Mouse (Mus musculus) adrenal gland, adult (tissue): ENCODE results near the gene Ccdc114.
"Not testable (repeated sequence)": the region's sequence is repeated elsewhere in the genome, so short reads cannot be mapped to it uniquely, and the experiment has no call there.

Experiments used
- DNase-seq, 2 experiments: peaks; one replicate each; pipeline ENCODE4 v3.0.0; 2022 to 2023; ENCODE audit warnings: low spot score in 1 of 2; ENCODE audit not compliant: inconsistent age in 2 of 2

Ccdc114 gene

DNA sequence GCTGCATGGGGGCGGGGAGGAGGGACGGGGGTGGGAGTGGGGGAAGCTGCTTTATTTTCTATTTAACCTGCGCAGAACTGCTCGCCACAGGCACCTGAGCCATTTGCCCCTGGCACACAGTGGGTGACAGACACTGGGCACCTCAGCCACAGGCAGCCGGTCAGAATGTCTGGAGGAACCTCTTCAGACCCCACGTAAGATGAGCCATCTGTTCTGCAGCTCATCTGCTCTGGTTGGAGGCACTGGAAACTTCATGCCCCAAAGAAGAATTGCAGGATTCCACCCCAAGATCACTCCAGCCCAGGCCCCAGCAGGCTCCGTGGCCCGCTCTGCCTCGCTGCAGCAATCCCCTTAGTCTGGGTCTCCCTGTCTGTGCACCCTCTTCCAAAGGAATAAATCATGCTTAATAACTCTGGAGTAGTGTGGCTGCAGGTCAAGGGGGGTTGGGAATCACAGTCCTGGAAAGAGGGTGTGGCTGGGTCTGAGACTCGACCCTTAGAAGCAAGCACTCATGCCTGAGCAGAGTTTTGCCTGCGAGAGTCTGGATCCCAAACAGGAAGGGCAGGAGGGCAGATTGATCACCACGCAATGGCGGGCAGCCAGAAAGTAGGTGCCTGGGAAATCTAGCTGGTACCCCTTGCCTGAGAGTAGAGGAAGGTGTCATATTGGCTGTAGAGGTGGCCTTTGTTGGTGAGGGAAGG lies 6.7 kb upstream of the Ccdc114 start:
- peak; percentile 49 to 73 for DNase-seq

DNA sequence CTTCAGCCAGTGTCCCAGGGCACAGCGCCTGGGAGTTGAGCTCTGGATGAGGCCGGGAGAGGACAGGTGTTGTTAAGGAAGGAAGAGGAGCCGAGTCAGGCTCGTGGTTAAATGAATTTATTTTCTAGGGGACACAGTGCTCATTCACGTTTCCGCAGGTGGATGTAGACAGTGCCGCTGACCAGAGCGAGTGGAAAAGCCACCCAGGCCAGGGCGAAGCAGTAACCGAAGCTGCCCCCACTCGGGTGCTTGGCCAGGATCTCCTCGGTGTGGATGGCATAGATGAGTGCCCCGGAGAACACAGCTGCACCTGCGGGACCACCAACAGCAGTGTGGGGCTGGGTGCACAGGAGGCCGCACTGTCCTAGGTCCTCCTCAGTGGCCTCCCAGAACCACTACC lies 5.9 kb upstream of the Ccdc114 start:
- DNase-seq: peak in 1 of 2 experiments; percentile 38

DNA sequence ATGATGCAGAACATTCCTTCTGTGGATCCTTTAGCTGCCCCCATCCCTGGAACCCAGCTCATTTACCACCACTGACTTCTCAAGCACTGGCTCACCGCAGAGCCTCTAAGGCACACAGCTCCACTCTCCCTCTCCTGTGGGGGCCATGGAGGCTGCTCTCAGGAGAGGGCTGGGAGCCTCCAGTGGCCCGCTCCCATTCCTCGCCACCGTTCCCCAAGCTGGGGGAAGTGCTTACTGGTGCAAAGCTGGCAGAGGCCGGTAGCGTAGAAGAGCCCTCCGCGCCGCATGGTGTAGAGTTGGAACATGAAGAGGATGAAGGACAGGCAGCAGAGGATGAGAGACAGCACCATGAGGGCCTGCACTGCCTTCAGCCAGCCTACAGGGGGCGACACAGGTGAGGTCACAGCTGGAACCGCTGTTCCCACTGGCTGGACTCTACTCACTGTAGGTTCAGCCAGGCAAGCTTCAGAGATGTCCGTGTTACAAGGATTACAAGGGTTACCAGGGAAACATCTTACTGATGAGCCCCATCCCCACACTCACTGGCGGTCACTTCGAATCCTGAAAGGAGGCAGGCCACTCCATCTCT lies 4.7 kb upstream of the Ccdc114 start:
- peak; percentile 44 to 64 for DNase-seq

DNA sequence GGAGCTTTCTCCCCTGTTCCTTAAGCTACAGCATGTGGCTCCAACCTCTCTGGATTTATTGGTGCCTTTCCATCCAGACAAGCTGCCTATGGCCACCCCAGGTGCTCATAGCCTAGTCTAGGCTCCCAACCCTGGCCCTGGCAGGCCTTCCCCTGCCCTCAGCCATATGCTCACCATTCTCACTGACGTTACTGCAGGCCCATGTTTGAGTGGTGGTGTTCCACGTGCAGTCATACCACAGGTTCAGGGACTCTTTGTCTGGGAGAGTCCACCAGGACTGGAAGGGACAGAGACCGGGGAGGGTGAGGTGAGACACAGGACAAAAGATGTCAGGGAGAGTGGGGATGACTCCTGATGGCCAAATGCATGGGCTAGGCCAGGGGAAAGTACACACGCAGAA lies 4.1 kb upstream of the Ccdc114 start:
- DNase-seq: no peak

DNA sequence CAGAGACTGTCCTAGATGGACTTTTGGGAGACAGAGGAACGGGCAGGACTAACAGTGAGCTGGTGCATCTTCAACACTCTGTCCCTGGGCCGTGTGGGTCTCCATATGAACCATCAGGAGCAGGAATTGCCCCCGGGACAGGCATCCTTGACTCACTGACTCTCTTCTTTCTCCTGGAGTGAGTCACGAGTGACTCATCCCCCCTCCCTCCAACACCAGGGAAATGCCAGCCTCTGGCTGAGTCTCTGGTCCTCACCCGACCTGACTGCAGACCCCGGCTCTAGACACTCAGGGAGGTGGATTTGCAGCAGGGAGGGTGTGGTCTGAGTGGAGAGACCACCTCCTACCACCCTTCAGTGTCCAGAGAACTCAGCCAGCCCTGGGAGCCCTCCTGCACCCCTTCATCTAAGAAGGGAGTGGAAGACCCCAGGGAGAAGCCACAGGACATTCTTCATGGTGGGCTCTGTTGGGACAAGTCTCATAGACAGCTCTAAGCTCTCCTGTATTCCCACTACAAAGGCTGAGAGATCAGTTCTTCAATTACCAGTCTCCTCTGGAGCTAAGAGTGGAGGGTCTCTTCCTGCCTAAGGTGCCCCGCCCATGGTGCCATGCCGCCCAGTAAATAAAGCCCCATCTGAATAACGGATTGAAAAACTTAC lies 3.2 kb upstream of the Ccdc114 start:
- peak; percentile 91 to 94 for DNase-seq

DNA sequence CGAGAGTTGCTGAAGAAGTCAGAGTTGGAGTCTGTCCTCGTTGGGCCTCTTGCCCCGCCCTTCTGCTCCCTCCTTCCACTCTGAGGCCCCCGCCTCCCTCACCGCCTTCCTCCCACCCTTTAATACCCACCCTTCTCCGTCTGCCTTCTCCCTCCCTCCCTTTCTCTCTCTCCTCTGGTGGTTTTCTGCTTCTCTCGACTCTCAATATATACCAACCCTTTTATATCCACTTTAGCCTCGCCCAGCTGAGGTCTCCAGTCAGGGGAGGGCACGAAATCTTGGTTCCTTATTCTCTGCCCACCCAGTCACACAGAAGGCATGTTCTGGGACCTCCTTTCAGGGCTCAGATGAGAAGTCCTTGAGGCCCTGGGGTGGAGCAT lies 2.6 kb upstream of the Ccdc114 start, which contains the start of gene Emp3:
TSS of gene Emp3 (minus strand) at position 163 of the 380 bp plus-strand sequence.
- peak; percentile 79 to 84 for DNase-seq

DNA sequence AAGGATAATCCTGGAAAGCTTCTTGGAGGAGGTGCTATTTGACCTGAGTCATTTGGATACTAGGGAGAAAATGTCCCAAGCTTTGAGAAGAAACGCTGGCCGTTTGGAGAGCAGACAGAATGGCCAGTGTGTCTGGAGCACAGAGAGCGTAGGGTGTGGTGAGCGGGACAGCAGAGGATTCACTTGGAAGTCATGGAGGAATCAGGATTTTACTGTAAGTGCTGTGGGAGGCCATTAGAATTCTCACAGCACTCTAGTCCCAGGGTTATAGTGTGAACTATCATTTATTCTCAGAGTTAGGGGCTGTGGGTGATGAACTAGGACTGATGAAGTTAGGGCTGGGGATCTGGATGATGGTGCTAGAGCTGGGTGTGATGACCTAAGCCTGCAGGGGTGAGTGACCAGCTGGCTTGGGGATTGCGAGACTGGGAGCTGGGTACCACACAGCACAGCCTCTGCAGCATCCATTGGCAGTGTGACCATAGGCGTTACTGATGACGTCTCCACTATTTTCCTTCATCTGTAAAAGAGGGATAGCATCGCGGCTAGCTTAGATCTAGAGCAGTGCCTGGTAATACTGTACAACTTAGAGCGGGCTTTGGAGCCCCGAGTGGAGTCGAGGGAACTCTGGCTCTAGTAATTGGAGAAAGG lies 1.8 kb upstream of the Ccdc114 start:
- peak in 1 of 2 experiments; percentile 54 for DNase-seq

DNA sequence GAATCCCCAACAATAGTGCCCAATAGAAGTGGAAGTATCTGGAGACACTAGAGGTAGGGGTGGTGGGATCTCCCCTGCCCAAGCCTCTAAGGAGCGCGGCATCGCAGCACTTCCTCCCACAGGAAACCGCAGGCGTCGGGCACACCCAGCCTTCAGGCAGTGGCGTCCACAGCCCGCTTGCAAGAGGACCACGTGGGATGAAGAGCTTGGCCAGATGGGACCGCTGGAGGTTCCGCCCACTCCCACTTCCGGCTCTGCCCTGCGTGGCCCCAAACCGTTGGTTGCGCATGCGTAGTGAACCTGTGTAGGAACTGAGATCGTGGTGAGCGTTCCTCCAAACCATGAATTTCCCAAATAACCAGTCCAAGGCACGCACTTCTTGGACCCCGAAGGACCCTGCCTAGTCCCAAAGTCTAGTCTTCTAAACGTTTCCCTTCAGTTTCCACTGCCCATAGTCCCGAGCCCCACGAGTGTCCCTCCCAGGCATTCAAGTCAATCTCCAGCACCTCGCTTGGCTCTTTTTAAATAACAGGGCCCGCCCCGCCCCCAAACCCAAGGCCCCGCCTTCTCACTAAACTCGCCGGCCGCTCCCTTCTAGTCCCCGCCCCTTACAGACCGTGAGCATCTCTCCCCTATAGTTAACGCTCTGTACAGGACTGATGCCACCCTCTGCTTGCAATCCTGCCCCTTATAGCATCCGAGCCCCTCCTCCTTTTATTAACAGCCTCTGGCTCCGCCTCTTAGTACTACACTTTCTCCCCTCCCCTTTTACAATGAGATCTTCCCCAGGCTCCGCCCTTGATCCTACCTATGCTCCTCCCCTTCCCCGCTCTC lies 727 bp upstream of the Ccdc114 start:
- peak; percentile 97 to 99 for DNase-seq

DNA sequence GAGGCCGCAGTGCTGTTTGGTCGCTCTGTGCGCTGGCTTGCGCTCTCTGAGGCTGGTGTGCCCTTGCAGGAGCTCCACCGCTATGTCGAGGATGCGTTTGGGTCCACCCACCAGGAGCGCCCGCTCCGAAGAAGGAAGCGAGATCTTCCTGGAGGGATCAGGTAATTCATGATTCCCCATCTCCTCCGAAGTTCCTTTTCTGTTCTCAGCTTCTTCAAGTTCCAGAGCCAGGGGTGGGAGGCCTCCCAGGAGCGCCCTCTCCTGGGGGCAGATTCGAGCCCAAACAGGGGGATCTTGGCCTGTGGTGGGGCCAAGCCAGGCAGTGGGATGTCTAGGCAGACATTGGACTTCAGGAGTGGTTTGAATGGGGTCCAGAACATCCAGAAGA lies 551 bp downstream of the Ccdc114 start:
- peak in 1 of 2 experiments; percentile 67 for DNase-seq

DNA sequence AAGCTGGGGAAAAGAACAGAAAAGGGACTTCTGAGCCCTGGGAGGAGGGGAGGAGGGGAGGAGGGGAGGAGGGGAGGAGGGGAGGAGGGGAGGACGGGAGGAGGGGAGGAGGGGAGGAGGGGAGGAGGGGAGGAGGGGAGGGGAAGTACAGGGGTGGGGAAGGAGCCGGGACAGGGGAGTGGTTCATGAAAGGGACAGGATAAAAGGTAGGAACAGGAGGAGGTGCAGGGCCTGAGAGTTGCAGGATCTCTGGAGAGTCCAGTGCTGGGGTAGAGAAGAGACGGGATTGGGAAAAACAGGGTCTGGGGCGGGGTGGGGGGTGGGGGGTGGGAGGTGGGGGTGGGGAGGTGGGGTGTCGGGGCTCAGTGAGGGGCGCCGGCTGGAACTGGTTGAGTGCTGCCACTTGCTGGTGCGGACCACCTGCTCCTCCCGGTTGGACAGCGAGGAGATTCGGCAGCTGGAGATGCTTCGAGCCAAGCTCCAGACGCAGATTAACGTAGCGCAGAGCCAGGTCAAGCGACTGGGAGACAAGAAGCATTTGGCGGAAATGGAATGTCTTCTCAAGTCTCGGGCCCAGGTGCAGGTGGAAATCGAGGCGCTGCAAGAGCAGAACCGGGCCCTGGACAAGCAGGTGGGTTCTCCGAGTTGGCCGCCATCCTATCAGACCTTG lies 4.9 kb downstream of the Ccdc114 start:
- DNase-seq: no peak

DNA sequence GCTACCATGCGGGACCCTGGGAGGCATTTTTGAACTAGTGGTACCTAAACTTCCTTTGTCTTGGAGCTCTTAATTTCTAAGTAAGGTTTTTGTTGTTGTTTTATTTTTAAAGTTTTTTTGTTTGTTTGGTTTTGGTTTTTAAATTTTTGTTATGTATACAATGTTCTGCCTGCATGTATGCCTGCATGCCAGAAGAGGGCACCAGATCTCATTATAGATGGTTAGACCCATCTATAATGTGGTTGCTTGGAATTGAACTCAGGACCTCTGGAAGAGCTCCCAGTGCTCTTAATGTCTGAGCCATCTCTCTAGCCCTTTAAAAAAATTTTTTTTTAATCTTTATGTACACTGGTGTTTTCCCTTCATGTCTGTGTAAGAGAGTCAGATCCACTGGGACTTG lies 5.8 kb downstream of the Ccdc114 start:
- DNase-seq: no peak

DNA sequence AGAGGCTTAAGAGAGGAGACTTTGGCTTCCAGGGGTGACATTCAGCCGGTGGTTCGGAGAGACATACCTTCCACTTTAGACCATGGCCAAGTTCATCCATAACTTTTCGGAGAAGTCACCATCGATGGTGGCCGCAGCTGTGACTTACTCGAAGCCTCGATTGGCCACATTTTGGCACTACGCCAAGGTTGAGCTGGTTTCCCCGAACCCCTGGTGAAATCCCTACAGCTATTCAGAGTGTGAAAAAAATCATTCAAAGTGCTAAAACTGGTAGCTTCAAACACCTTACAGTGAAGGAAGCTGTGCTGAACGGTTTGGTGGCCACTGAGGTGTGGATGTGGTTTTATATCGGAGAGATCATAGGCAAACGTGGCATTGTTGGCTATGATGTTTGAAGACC lies 9.9 kb downstream of the Ccdc114 start:
- not testable (repeated sequence) for DNase-seq

DNA sequence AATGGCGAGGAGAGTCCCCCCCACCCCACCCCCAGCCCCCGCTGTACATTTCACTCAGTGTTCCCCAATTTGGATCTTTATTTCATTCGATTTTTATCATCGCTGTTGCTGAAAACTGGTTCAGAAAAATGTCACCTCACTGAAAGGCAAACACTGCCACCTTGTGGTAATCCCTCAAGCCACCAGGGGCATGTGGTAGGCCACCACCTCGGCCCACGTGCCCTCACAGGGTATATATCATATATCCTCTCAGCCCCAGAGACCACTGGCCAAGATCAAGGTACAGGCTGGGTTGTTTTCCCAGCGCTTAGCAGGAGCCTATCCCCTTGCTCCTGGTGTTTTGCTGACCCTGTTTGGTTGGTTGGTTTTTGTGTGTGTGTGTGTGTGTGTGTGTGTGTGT lies 11.2 kb downstream of the Ccdc114 start:
- peak; percentile 61 to 89 for DNase-seq

DNA sequence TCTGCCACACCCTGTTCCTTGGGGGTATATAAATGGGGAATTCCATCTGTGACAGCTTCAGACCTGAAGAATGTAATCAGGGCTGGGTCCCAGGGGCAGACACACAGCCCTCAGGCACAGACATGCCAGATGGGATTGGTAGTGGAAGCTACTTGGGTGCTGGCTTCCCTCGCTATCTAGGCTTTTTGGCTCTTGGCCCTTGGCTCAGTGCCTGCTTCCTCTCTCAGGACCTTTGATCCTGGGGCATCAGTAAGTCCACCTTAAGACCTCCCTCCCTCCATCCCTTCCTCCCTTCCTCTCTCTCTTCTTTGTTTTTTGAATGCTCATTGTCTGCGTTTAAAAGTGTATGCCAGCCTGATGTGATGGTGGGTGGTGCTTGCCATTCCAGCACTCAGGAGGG lies 16.0 kb downstream of the Ccdc114 start:
- peak in 1 of 2 experiments; percentile 41 for DNase-seq

DNA sequence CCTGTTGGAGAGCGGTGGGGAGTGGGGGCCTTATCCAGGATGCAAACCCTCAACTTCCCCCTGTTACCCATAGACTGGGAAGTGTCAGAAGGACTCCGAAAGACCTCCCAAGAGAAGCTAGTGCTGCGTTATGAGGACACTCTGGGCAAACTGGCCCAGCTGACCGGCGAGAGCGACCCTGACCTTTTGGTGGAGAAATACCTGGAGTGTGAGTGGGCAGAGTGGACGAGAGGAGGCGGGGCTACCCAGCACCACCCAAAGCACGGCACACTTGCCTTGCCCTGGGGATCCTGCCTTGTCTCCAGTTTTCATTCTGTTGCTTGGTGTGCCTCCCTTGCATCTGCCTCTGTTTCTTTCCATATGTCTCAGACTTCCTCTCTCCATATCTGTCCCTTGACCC lies 18.1 kb downstream of the Ccdc114 start:
- DNase-seq: peak; percentile 91 to 93

DNA sequence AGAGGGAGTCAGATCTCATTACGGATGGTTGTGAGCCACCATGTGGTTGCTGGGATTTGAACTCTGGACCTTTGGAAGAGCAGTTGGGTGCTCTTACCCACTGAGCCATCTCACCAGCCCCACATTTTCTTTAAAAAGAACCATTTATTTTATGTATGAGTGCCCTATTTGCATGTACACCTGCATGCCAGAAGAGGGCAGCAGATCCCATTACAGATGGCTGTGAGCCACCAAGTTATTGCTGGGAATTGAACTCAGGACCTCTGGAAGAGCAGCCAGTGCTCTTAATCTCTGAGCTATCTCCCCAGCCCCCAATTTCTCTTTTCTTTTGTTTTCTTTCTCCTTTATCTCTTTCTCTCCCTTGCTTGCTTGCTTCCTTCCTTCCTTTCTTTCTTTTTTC lies 19.4 kb downstream of the Ccdc114 start:
- peak in 1 of 2 experiments; percentile 60 for DNase-seq

DNA sequence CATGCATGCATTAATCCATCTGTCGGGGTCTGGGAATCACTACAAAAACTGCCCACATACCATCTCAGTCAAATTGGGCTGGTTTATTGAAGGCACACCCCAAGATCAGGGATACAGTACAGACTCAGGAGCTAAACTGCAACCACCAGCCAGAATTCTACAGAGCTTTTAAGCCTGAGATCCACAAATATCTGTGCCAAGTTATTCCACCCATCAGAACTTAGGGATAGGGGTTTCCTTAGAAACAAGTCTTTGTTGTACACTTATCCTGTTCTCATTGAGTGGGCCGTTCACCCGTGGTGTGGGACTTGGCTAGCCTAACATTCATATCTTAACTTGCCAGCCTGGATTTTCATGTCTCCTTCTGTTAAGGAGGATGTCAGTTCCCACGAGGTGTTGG lies 25.2 kb downstream of the Ccdc114 start:
- DNase-seq: no peak

DNA sequence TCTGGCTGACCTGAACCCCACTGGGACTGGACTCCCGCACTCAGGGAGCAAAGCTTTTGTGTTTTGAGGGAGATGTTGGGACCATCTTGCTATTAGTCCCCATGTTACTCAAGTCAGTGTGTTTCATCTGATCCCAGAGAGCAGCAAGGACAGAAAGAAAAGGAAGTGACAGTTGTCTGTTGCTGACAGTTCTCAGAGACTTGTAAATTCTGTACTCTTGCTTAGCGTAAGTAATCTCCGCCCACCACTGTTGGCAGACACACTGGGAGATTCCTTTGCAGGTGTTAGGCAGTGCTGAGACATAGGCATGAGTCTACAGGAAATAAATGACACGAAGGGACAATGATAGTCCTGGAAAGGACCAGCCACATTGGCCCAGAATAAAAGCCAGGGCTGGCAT lies 32.7 kb downstream of the Ccdc114 start:
- no peak for DNase-seq

DNA sequence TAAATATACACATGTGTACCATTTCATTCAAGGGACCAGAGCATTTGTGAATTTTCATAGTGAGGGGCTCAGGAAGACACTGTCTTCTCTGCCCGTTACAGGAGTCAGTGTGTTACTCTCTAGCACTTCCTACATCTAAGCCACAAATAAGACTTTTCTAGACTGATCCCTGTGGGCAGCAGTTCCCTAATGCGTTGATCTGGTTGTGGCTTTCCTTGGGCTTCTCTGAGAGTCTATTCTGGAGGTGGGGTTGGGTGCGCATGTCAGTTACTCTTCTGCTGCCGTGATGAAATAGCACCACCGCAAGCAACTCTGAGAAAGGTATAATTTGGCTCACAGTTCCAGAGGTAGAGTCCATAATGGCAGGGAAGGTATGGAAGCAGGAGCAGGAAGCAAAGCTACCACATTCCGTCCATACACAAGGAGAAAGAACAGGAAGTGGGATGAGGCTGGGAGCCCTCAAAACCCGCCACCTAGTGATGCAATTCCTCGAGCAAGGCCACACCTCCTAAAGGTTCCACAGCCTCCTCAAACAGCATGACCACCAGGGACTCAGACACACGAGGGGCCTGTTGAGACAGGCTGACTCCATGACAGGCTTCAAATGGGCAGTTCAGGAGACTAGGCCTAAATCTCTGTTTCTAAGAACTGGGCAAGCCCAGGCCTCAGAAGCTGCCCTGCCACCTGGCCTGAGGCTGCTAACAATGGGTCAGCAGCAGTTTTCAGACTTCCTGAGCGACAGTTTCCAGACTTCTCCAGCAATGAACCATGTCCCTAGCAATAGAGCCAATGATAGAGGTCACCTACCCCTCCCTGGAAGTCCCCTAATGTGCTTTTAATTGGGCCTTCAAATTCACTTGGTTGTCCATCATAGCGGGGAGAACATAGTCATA lies 48.2 kb downstream of the Ccdc114 start:
- no peak for DNase-seq
